Comparison of ENCODE assay signal across 17 mouse cellular contexts in the genomic region with DNA sequence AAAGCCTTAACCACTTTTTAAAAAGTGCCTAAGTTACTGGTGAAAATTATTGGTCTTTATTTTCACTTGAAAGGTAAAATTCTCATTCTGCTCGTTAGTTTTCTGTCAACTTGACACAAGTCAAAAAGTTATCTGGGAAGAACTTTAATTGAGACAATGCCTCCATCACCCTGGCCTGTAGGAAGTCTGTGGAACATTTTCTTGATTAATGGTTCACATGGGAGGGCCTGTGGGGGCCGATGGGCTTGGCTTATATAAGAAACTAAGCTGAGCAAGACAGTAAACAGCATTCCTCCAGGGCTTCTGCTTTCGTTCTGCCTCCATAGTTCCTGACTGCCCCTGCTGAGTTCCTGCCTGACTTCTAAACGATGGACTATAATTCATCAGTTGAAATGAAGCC. TPM values are rescaled to one million over a fixed set of nuclear protein-coding genes. Genes with fewer than 3 reads are reported as not detected.
"Had no signal": no experiment of that assay in that cellular context is flagged by ENCODE, and none has a peak within 500 bp of the region (broad histone marks: within the 10 kb centered on the region; RNA-seq: fewer than 3 reads in every experiment).

No protein-coding gene starts in this region.

- H3K4me1 ChIP-seq: neural tube, embryonic 13.5 days; neural tube, embryonic 15.5 days; stomach, embryonic 15.5 days had no signal

- H3K4me3 ChIP-seq: neural tube, embryonic 13.5 days; neural tube, embryonic 15.5 days; stomach, embryonic 15.5 days had no signal

- H3K27me3 ChIP-seq: neural tube, embryonic 13.5 days; neural tube, embryonic 15.5 days; stomach, embryonic 15.5 days had no signal

- H3K9ac ChIP-seq: neural tube, embryonic 13.5 days; neural tube, embryonic 15.5 days; stomach, embryonic 15.5 days had no signal

- H3K4me2 ChIP-seq: neural tube, embryonic 13.5 days; neural tube, embryonic 15.5 days; stomach, embryonic 15.5 days had no signal

- H3K9me3 ChIP-seq: neural tube, embryonic 13.5 days; neural tube, embryonic 15.5 days; stomach, embryonic 15.5 days had no signal

- H3K36me3 ChIP-seq: stomach, embryonic 15.5 days had no signal

- H3K27ac ChIP-seq: neural tube, embryonic 13.5 days; neural tube, embryonic 15.5 days; stomach, embryonic 15.5 days; stomach, postnatal 0 days had no signal

- DNase-seq: retina, postnatal 1 day; right cerebral cortex, adult 18-20 months; right cerebral cortex, postnatal 14 days; right cerebral cortex, postnatal 25 days; right cerebral cortex, postnatal 4 days; spleen, adult 18-20 months; thymus, adult 18-20 months; thymus, adult 2 months; thymus, postnatal 14 days; thymus, postnatal 25 days; thymus, postnatal 36 days; thymus, postnatal 4 days had no signal

RNA-seq across cellular contexts. Expression of a gene that starts 55.2 kb away (rescaled TPM):
- polyA plus RNA-seq: neural tube, embryonic 13.5 days; neural tube, embryonic 15.5 days; stomach, embryonic 16.5 days; stomach, postnatal 0 days had no signal
